ENCODE assay signal across 35 mouse cellular contexts in the genomic region with DNA sequence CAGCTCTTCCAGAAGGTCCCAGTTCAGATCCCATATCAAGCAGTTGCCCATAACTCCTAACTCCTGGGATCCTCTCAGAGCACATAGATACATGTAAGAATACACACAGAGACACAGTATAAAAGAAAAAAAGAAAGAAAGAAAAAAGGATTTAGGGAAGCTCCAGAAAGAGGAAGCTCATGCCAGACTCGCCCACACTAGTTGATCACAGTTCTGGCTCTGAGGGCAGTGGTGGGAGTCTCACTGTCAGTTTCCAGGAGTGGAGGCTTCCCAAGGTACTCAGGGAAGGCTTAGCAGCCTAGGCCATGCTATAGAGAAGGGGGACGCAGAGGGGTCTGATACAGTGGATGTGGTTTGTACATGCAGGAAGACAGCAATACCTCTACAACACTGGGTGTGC. TPM values are rescaled to one million over a fixed set of nuclear protein-coding genes. Genes with fewer than 3 reads are reported as not detected.
DNase-seq lines count a peak whose midpoint lies in the region; ATAC-seq and TF ChIP-seq lines count a peak whose summit lies in the region.
"Had no signal": no experiment of that assay in that cellular context is flagged by ENCODE, and none has a peak within 500 bp of the region (broad histone marks: within the 10 kb centered on the region; RNA-seq: fewer than 3 reads in every experiment).

No protein-coding gene starts in this region.

- H3K4me3 ChIP-seq in liver, embryonic 12.5 days, result no peak overlapping the region
- no peak overlapping the region for H3K4me3 ChIP-seq in bone marrow macrophage, adult 2 months (ENCODE audit: insufficient read depth, low read length)
- H3K4me3 ChIP-seq: erythroblast, embryonic 14.5 days; hindbrain, embryonic 12.5 days; intestine, embryonic 15.5 days had no signal

- H3K27me3 ChIP-seq in liver, embryonic 12.5 days (replicated peaks), result no peaks in the 10 kb centered on the region
- H3K27me3 ChIP-seq: hindbrain, embryonic 12.5 days; intestine, embryonic 15.5 days had no signal

- intact Hi-C loops in gastrocnemius, postnatal 14 days (cut with DNase I; ENCODE audit: low total_unique reads), result no loop called here

- H3K27ac ChIP-seq in liver, embryonic 12.5 days, result 0 out of 2 replicates have a peak overlapping the region, but pooled peaks have one; percentile 13
- peak overlapping the region; percentile 19; the same call in 1 of the 2 replicates for H3K27ac ChIP-seq in bone marrow macrophage, adult 2 months (ENCODE audit: insufficient read depth, low read depth, low read length)
- H3K27ac ChIP-seq: hindbrain, embryonic 12.5 days; hindbrain, postnatal 0 days; intestine, embryonic 15.5 days; macrophage; stomach, postnatal 0 days had no signal

- WGBS in liver, embryonic 12.5 days (ENCODE audit: insufficient replicate concordance), result 78% methylated on average over 2 of the region's 2 CpGs

- no peak overlapping the region for H3K4me2 ChIP-seq in liver, embryonic 12.5 days
- H3K4me2 ChIP-seq: heart, embryonic 11.5 days; hindbrain, embryonic 12.5 days; intestine, embryonic 15.5 days had no signal

- no peak for TF ChIP-seq POLR2A in bone marrow macrophage, adult 2 months (IDR thresholded peaks at IDR 0.05; ENCODE audit: borderline replicate concordance, low read depth, low read length)

- peaks cover 19% of the 10 kb centered on the region for H3K4me1 ChIP-seq in liver, embryonic 12.5 days
- H3K4me1 ChIP-seq in bone marrow macrophage, adult 2 months (ENCODE audit: control insufficient read depth, insufficient read depth, low read length), result peaks cover 18% of the 10 kb centered on the region

- H3K9ac ChIP-seq in liver, embryonic 12.5 days, result no peak overlapping the region
- H3K9ac ChIP-seq: forebrain, postnatal 0 days; hindbrain, embryonic 12.5 days; intestine, embryonic 15.5 days had no signal

- no peak for TF ChIP-seq CTCF in bone marrow macrophage, adult 2 months (IDR thresholded peaks at IDR 0.05; ENCODE audit: low read depth, low read length)

- ATAC-seq in liver, embryonic 12.5 days, result no peak
- ATAC-seq in megakaryocyte progenitor cell, adult 5-6 weeks (replicated peaks; ENCODE audit: poor library complexity), result 0 out of 2 replicates have a peak, but pooled peaks have one; percentile 10
- ATAC-seq: forebrain, postnatal 0 days; hindbrain, postnatal 0 days; intestine, embryonic 15.5 days had no signal

- peaks cover 84% of the 10 kb centered on the region for H3K36me3 ChIP-seq in liver, embryonic 12.5 days

- peak; percentile 12 for DNase-seq in cerebellum, adult 9-11 months
- no peak for DNase-seq in cerebellum, postnatal 10 days
- no peak for DNase-seq in liver
- no peak for DNase-seq in gastrocnemius, postnatal 14 days
- DNase-seq: adrenal gland, postnatal 14 days; forebrain, postnatal 0 days; gastrocnemius, postnatal 25 days; heart, adult 18-20 months; heart, postnatal 36 days; kidney, adult 2 months; kidney, postnatal 36 days; left cerebral cortex, postnatal 4 days; lung, adult 2 months; lung, postnatal 10 days; midbrain, embryonic 14.5 days; right cerebral cortex, postnatal 25 days; spleen, adult 18-20 months; thymus, adult 18-20 months; thymus, postnatal 25 days had no signal

- no peaks in the 10 kb centered on the region for H3K9me3 ChIP-seq in liver, embryonic 12.5 days (replicated peaks)
- H3K9me3 ChIP-seq: hindbrain, embryonic 12.5 days; intestine, embryonic 15.5 days had no signal

RNA-seq across cellular contexts. Expression of a gene that starts 4.8 kb away (rescaled TPM):
- 25.7 and 27.2 TPM in 2 replicates for polyA plus RNA-seq in liver, embryonic 12.5 days (2016; fragmentation: Nextera tagmentation; extraction: Ambion mirVana)
- 13.8 and 15.3 TPM in 2 replicates for polyA plus RNA-seq in bone marrow macrophage, adult 2 months (2012; ENCODE audit: insufficient read depth, insufficient read length, missing spikeins)
- 5.4 and 7.1 TPM in 2 replicates for total RNA-seq in megakaryocyte progenitor cell, adult 5-6 weeks (2015)
- total RNA-seq in megakaryocyte progenitor cell, adult 5-6 weeks (2017), result 5.3 and 7.8 TPM in 2 replicates
- total RNA-seq in gastrocnemius, postnatal 14 days (2021), result 1 to 10 TPM; 7.9 to 9.6 TPM

RNA-seq across cellular contexts. Expression of a gene that starts 9.0 kb away (rescaled TPM):
- 12.0 and 14.1 TPM in 2 replicates for polyA plus RNA-seq in liver, embryonic 12.5 days (2016; fragmentation: Nextera tagmentation; extraction: Ambion mirVana)
- polyA plus RNA-seq in bone marrow macrophage, adult 2 months (2012; ENCODE audit: insufficient read depth, insufficient read length, missing spikeins), result 3.4 and 4.7 TPM in 2 replicates
- 0.22 TPM in 1 of 2 replicates, not detected in the other for total RNA-seq in megakaryocyte progenitor cell, adult 5-6 weeks (2015)
- total RNA-seq in megakaryocyte progenitor cell, adult 5-6 weeks (2017), result 0.25 and 2.9 TPM in 2 replicates
- total RNA-seq in gastrocnemius, postnatal 14 days (2021), result 10 to 100 TPM; 18.4 to 24.4 TPM

RNA-seq across cellular contexts. Expression of a gene that starts 25.9 kb away (rescaled TPM):
- 103 TPM in 2 replicates for polyA plus RNA-seq in liver, embryonic 12.5 days (2016; fragmentation: Nextera tagmentation; extraction: Ambion mirVana)
- polyA plus RNA-seq in bone marrow macrophage, adult 2 months (2012; ENCODE audit: insufficient read depth, insufficient read length, missing spikeins), result 29.6 and 40.2 TPM in 2 replicates
- total RNA-seq in megakaryocyte progenitor cell, adult 5-6 weeks (2015), result 56.5 and 60.4 TPM in 2 replicates
- 70.3 and 82.6 TPM in 2 replicates for total RNA-seq in megakaryocyte progenitor cell, adult 5-6 weeks (2017)
- total RNA-seq in gastrocnemius, postnatal 14 days (2021), result 1 to 10 TPM; 8.6 to 8.9 TPM

RNA-seq across cellular contexts. Expression of a gene that starts 31.0 kb away (rescaled TPM):
- polyA plus RNA-seq in liver, embryonic 12.5 days (2016; fragmentation: Nextera tagmentation; extraction: Ambion mirVana), result 0.22 and 0.30 TPM in 2 replicates
- not detected in 2 replicates for polyA plus RNA-seq in bone marrow macrophage, adult 2 months (2012; ENCODE audit: insufficient read depth, insufficient read length, missing spikeins)
- 0.07 TPM in 1 of 2 replicates, not detected in the other for total RNA-seq in megakaryocyte progenitor cell, adult 5-6 weeks (2015)
- 0.30 TPM in 1 of 2 replicates, not detected in the other for total RNA-seq in megakaryocyte progenitor cell, adult 5-6 weeks (2017)
- total RNA-seq in gastrocnemius, postnatal 14 days (2021), result under 1 TPM in 1 of 2 experiments, not detected in 1; 0.31 TPM
- total RNA-seq: forebrain, postnatal 0 days; gastrocnemius, postnatal 25 days; hindbrain, postnatal 0 days; layer of hippocampus, postnatal 10 days; left cerebral cortex, postnatal 4 days had no signal
- polyA plus RNA-seq: brain, embryonic 14.5 days; cerebellum, adult 2 months; erythroblast, embryonic 14.5 days; forebrain, embryonic 11.5 days; forebrain, postnatal 0 days; heart, embryonic 11.5 days; hindbrain, embryonic 12.5 days; hindbrain, postnatal 0 days; kidney, embryonic 16.5 days; macrophage; midbrain, embryonic 14.5 days; neural tube, embryonic 14.5 days; stomach, postnatal 0 days had no signal

RNA-seq across cellular contexts. Expression of a gene that starts 36.4 kb away (rescaled TPM):
- 34.6 and 39.1 TPM in 2 replicates for polyA plus RNA-seq in liver, embryonic 12.5 days (2016; fragmentation: Nextera tagmentation; extraction: Ambion mirVana)
- 14.2 and 18.5 TPM in 2 replicates for polyA plus RNA-seq in bone marrow macrophage, adult 2 months (2012; ENCODE audit: insufficient read depth, insufficient read length, missing spikeins)
- 15.1 and 16.2 TPM in 2 replicates for total RNA-seq in megakaryocyte progenitor cell, adult 5-6 weeks (2015)
- total RNA-seq in megakaryocyte progenitor cell, adult 5-6 weeks (2017), result 14.4 and 17.2 TPM in 2 replicates
- 10 to 100 TPM; 17.8 to 19.2 TPM for total RNA-seq in gastrocnemius, postnatal 14 days (2021)

Comparison
In these comparisons a context has a peak if more than half of its experiments do, and no peak if none do; other contexts are left out.
1. RNA of a gene that starts 9.0 kb away (total RNA-seq): 18.4 to 24.4 TPM in gastrocnemius, postnatal 14 days; 0.22 to 2.9 TPM in megakaryocyte progenitor cell, adult 5-6 weeks; every median in the first group is over 4 times any median in the second.
2. RNA of a gene that starts 25.9 kb away (total RNA-seq): 56.5 to 82.6 TPM in megakaryocyte progenitor cell, adult 5-6 weeks; 8.6 to 8.9 TPM in gastrocnemius, postnatal 14 days; every median in the first group is over 4 times any median in the second.